Mouse (Mus musculus) liver, embryonic 11.5 days (tissue): ENCODE measurements around the gene Plxnc1. TPM values are rescaled to one million over a fixed set of nuclear protein-coding genes. Genes with fewer than 3 reads are reported as not detected.

Experiments used
- ATAC-seq: fragments of 200-750 bp; cut with Nextera tagmentation; replicated peaks from 2 replicates; pipeline ENCODE4 v1.8.0; 2017; ENCODE audit warnings: moderate number of reproducible peaks, mild to moderate bottlenecking, moderate TSS enrichment, moderate library complexity; ENCODE audit not compliant: low FRiP score
- DNase-seq: peaks from one replicate; pipeline ENCODE4 v3.0.0-alpha.2; 2017; ENCODE audit warnings: low spot score
- H3K27ac ChIP-seq: fragments of 300-500 bp; sonication (generic); 2 replicates; pipeline ENCODE4 v1.5.1; 2014; ENCODE audit warnings: mild to moderate bottlenecking, low read depth, low read length, control low read depth
- H3K27me3 ChIP-seq: fragments of 300-500 bp; sonication (generic); replicated peaks from 2 replicates; pipeline ENCODE4 v1.6.1; 2014; ENCODE audit warnings: low read length, mixed read lengths; ENCODE audit not compliant: control insufficient read depth, insufficient read depth
- H3K36me3 ChIP-seq: fragments of 300-500 bp; sonication (generic); 2 replicates; pipeline ENCODE4 v1.6.1; 2014; ENCODE audit warnings: mild to moderate bottlenecking, low read length, moderate library complexity, mixed read lengths; ENCODE audit not compliant: control insufficient read depth, insufficient read depth
- H3K4me1 ChIP-seq: fragments of 300-500 bp; sonication (generic); replicated peaks from 2 replicates; pipeline ENCODE4 v1.6.1; 2014; ENCODE audit warnings: low read length, mixed read lengths; ENCODE audit not compliant: control insufficient read depth, insufficient read depth
- H3K4me2 ChIP-seq: fragments of 300-500 bp; sonication (generic); 2 replicates; pipeline ENCODE4 v1.6.1; 2014; ENCODE audit warnings: mild to moderate bottlenecking, control low read depth, moderate library complexity
- H3K4me3 ChIP-seq: fragments of 300-500 bp; sonication (generic); 2 replicates; pipeline ENCODE4 v1.5.1; 2014; ENCODE audit warnings: low read depth, low read length, control low read depth
- H3K9ac ChIP-seq: fragments of 300-500 bp; sonication (generic); 2 replicates; pipeline ENCODE4 v1.6.1; 2014; ENCODE audit warnings: low read depth, low read length, control low read depth
- H3K9me3 ChIP-seq: fragments of 300-500 bp; sonication (generic); 2 replicates; pipeline ENCODE4 v1.6.1; 2016; ENCODE audit warnings: low read length, inconsistent platforms, mixed read lengths; ENCODE audit not compliant: control insufficient read depth
- WGBS: fragments of 180-500 bp; shearing (Covaris S2); extraction: QIAGEN DNeasy Blood & Tissue Kit; methylation state at CpG from one replicate; pipeline ENCODE4 v1.1.7; 2014; 5-methylcytosine and 5-hydroxymethylcytosine counted together
- polyA plus RNA-seq: library from polyadenylated mRNA; unstranded; fragments of >200 nt; fragmentation: Nextera tagmentation; extraction: Ambion mirVana; gene quantifications from 2 replicates; pipeline ENCODE4 v1.2.1, GENCODE M21; 2014

The Plxnc1 gene
- polyA plus RNA-seq, 1 experiment from 2014 or later: 6.0 TPM

GRCm38 (mm10) chr10:94978265-94978822 is 33.7 kb upstream of the Plxnc1 start:
- ATAC-seq: no peak
- H3K4me2 ChIP-seq: no peak overlapping the region
- no peak overlapping the region for H3K9ac ChIP-seq
- H3K4me3 ChIP-seq: no peak overlapping the region
- DNase-seq: no peak
- WGBS: 62% methylated on average over 5 of the region's 5 CpGs
- H3K36me3 ChIP-seq: no peaks in the 10 kb centered on the region
- no peaks in the 10 kb centered on the region for H3K27me3 ChIP-seq
- no peak overlapping the region for H3K27ac ChIP-seq
- no peaks in the 10 kb centered on the region for H3K4me1 ChIP-seq
- no peaks in the 10 kb centered on the region for H3K9me3 ChIP-seq

GRCm38 (mm10) chr10:94976329-94976728 is 31.7 kb upstream of the Plxnc1 start:
- no peak overlapping the region for H3K4me3 ChIP-seq
- WGBS: 58% methylated on average over 5 of the region's 5 CpGs
- no peak overlapping the region for H3K27ac ChIP-seq
- no peaks in the 10 kb centered on the region for H3K36me3 ChIP-seq
- H3K4me2 ChIP-seq: no peak overlapping the region
- no peak overlapping the region for H3K9ac ChIP-seq
- no peaks in the 10 kb centered on the region for H3K4me1 ChIP-seq
- ATAC-seq (no peak), DNase-seq (no peak)
- H3K9me3 ChIP-seq: no peaks in the 10 kb centered on the region
- H3K27me3 ChIP-seq: no peaks in the 10 kb centered on the region

- no peak overlapping the region for H3K9ac ChIP-seq
- 75% methylated on average over 4 of the region's 4 CpGs for WGBS
- H3K36me3 ChIP-seq: no peaks in the 10 kb centered on the region
- DNase-seq (no peak), ATAC-seq (no peak)
- H3K27ac ChIP-seq: no peak overlapping the region
- H3K4me1 ChIP-seq: no peaks in the 10 kb centered on the region
- no peak overlapping the region for H3K4me3 ChIP-seq
- H3K9me3 ChIP-seq: no peaks in the 10 kb centered on the region
- no peak overlapping the region for H3K4me2 ChIP-seq
- no peaks in the 10 kb centered on the region for H3K27me3 ChIP-seq
Observed at GRCm38 (mm10) chr10:94975099-94975496, 30.5 kb upstream of the Plxnc1 start.

- H3K27me3 ChIP-seq: no peaks in the 10 kb centered on the region
- DNase-seq (no peak), ATAC-seq (no peak)
- no peaks in the 10 kb centered on the region for H3K4me1 ChIP-seq
- WGBS: 61% methylated on average over 9 of the region's 9 CpGs
- H3K4me3 ChIP-seq: no peak overlapping the region
- no peak overlapping the region for H3K27ac ChIP-seq
- no peaks in the 10 kb centered on the region for H3K36me3 ChIP-seq
- H3K4me2 ChIP-seq: no peak overlapping the region
- no peak overlapping the region for H3K9ac ChIP-seq
- H3K9me3 ChIP-seq: no peaks in the 10 kb centered on the region
Observed at GRCm38 (mm10) chr10:94974345-94975098, 29.9 kb upstream of the Plxnc1 start.

DNA sequence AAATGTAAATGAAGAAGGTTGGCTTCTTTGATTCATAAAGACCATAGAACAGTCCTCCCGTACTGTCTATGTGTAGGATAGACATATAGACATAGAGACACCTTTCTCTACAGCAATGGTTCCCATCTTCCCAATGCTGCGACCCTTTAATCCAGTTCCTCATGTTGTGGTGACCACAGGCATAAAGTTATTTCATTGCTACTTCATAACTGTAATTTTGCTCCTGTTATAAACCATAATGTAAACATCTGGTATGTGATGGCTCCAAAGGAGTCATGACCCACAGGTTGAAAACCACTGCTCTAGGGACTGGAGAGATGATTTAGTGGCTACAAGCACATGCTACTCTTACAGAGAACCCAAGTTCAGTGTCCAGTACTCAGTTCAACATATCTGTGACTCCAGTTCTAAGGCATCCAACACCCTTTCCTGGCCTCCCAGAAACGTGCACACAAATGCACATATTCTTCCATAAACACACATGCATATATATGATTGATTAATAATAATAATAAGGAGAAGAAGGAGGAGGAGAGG is 27.1 kb upstream of the Plxnc1 start:
- WGBS: 81% methylated on average over 3 of the region's 3 CpGs
- Histone ChIP-seq H3K4me1 (peaks cover 5% of the 10 kb centered on the region), H3K27me3 (no peaks in the 10 kb centered on the region)

GRCm38 (mm10) chr10:94970221-94970620 is 25.6 kb upstream of the Plxnc1 start:
- 74% methylated on average over 6 of the region's 6 CpGs for WGBS
- Histone ChIP-seq H3K27me3 (no peaks in the 10 kb centered on the region), H3K9ac (no peak overlapping the region), H3K4me1 (peaks cover 5% of the 10 kb centered on the region), H3K36me3 (no peaks in the 10 kb centered on the region), H3K4me3 (no peak overlapping the region), H3K9me3 (no peaks in the 10 kb centered on the region), H3K4me2 (no peak overlapping the region), H3K27ac (no peak overlapping the region)
- ATAC-seq (no peak), DNase-seq (no peak)

More for the DNA sequence above, 27.1 kb upstream of the Plxnc1 start:
- Histone ChIP-seq H3K9ac (no peak overlapping the region), H3K27ac (no peak overlapping the region), H3K36me3 (no peaks in the 10 kb centered on the region), H3K4me2 (no peak overlapping the region), H3K4me3 (no peak overlapping the region), H3K9me3 (no peaks in the 10 kb centered on the region)
- no peak for ATAC-seq
- no peak for DNase-seq

GRCm38 (mm10) chr10:94967468-94967867 is 22.8 kb upstream of the Plxnc1 start:
- DNase-seq (no peak), ATAC-seq (peak; percentile 45)
- no peak overlapping the region for H3K9ac ChIP-seq
- H3K9me3 ChIP-seq: peaks cover 5% of the 10 kb centered on the region; the same call in 1 of the 2 replicates
- H3K27ac ChIP-seq: no peak overlapping the region
- no peaks in the 10 kb centered on the region for H3K27me3 ChIP-seq
- no peak overlapping the region for H3K4me2 ChIP-seq
- 76% methylated on average over 7 of the region's 7 CpGs for WGBS
- H3K4me1 ChIP-seq: peaks cover 5% of the 10 kb centered on the region
- H3K4me3 ChIP-seq: no peak overlapping the region
- no peaks in the 10 kb centered on the region for H3K36me3 ChIP-seq

GRCm38 (mm10) chr10:94966789-94967188 is 22.2 kb upstream of the Plxnc1 start:
- Histone ChIP-seq H3K4me2 (no peak overlapping the region), H3K9ac (no peak overlapping the region), H3K4me1 (peaks cover 5% of the 10 kb centered on the region), H3K27ac (no peak overlapping the region), H3K27me3 (no peaks in the 10 kb centered on the region), H3K9me3 (peaks cover 5% of the 10 kb centered on the region; the same call in 1 of the 2 replicates), H3K4me3 (no peak overlapping the region), H3K36me3 (no peaks in the 10 kb centered on the region)
- 65% methylated on average over 7 of the region's 7 CpGs for WGBS
- DNase-seq (no peak), ATAC-seq (no peak)

GRCm38 (mm10) chr10:94965093-94965492 is 20.5 kb upstream of the Plxnc1 start:
- Histone ChIP-seq H3K4me1 (peaks cover 5% of the 10 kb centered on the region), H3K27ac (no peak overlapping the region), H3K27me3 (no peaks in the 10 kb centered on the region), H3K9me3 (peaks cover 5% of the 10 kb centered on the region; the same call in 1 of the 2 replicates), H3K4me3 (no peak overlapping the region), H3K36me3 (no peaks in the 10 kb centered on the region), H3K4me2 (no peak overlapping the region), H3K9ac (no peak overlapping the region)
- WGBS: 81% methylated on average over 3 of the region's 3 CpGs
- ATAC-seq: no peak
- no peak for DNase-seq
